Comparison of ENCODE assay signal across 11 mouse cellular contexts in the genomic region with DNA sequence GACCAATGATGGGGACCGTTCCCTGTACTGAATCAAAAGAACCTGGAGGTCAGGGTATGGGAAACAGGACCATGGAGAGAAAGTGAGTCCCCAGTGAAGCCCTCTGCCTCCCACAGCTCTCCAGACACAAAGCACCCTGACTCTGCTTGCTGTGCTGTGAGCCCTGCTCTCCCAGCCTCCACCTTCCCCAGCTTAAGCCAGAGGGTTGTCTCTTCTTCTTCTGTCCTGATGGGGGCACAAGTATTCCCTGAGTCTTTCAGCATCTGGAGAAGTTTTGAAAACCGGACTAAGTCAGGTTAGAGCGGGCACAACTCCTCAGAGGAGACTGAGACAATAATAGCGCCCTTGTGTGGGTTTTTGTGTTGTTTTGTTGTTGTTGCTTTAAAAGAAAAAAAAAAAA. TPM values are rescaled to one million over a fixed set of nuclear protein-coding genes. Genes with fewer than 3 reads are reported as not detected.
A peak's percentile ranks its signal among the peaks of the same experiment; 100 is the strongest.
DNase-seq lines count a peak whose midpoint lies in the region; ATAC-seq and TF ChIP-seq lines count a peak whose summit lies in the region.
"Had no signal": no experiment of that assay in that cellular context is flagged by ENCODE, and none has a peak within 500 bp of the region (broad histone marks: within the 10 kb centered on the region; RNA-seq: fewer than 3 reads in every experiment).

No protein-coding gene starts in this region.

- no peaks in the 10 kb centered on the region for H3K36me3 ChIP-seq in heart, embryonic 15.5 days
- H3K36me3 ChIP-seq in intestine, embryonic 14.5 days (ENCODE audit: control insufficient read depth, insufficient read depth, low read length), result no peaks in the 10 kb centered on the region
- H3K36me3 ChIP-seq in stomach, postnatal 0 days (ENCODE audit: control insufficient read depth, insufficient read depth, low read length), result no peaks in the 10 kb centered on the region
- H3K36me3 ChIP-seq: midbrain, embryonic 15.5 days had no signal

- 51% methylated on average over 4 of the region's 4 CpGs for WGBS in heart, embryonic 15.5 days
- WGBS in intestine, embryonic 14.5 days, result 54% methylated on average over 4 of the region's 4 CpGs
- WGBS in stomach, postnatal 0 days, result 57% methylated on average over 4 of the region's 4 CpGs

- H3K27me3 ChIP-seq in heart, embryonic 15.5 days, result peaks cover 5% of the 10 kb centered on the region; the same call in 1 of the 2 replicates
- H3K27me3 ChIP-seq in intestine, embryonic 14.5 days (replicated peaks; ENCODE audit: control insufficient read depth, insufficient read depth, low read length), result peaks cover 4% of the 10 kb centered on the region; the same call in 1 of the 2 replicates
- H3K27me3 ChIP-seq in stomach, postnatal 0 days (ENCODE audit: control insufficient read depth, insufficient read depth, low read length), result no peaks in the 10 kb centered on the region

- intact Hi-C loops in heart, postnatal 10 days (cut with DNase I), result loop anchor here (5.0 kb wide), 1 partner anchor 290 kb away; no protein-coding TSS in a partner anchor

- TF ChIP-seq EP300 in stomach, postnatal 0 days (optimal IDR thresholded peaks at IDR 0.05), result no peak

- no peak overlapping the region for H3K9ac ChIP-seq in heart, embryonic 15.5 days
- no peak overlapping the region for H3K9ac ChIP-seq in intestine, embryonic 14.5 days (ENCODE audit: low read length)
- no peak overlapping the region for H3K9ac ChIP-seq in stomach, postnatal 0 days (ENCODE audit: low read length)
- H3K9ac ChIP-seq: midbrain, embryonic 15.5 days had no signal

- peak; percentile 58 for TF ChIP-seq CTCF in stomach, postnatal 0 days (IDR thresholded peaks at IDR 0.05; ENCODE audit: low read depth)

- H3K4me1 ChIP-seq in heart, embryonic 15.5 days (replicated peaks), result peaks cover 21% of the 10 kb centered on the region
- H3K4me1 ChIP-seq in intestine, embryonic 14.5 days (replicated peaks; ENCODE audit: control insufficient read depth, insufficient read depth, low read length), result peaks cover 16% of the 10 kb centered on the region
- H3K4me1 ChIP-seq in stomach, postnatal 0 days (replicated peaks; ENCODE audit: control insufficient read depth, insufficient read depth), result no peaks in the 10 kb centered on the region; the same call in 1 of the 2 replicates

- ATAC-seq in heart, embryonic 15.5 days (replicated peaks; ENCODE audit: insufficient number of reproducible peaks, insufficient read depth, low FRiP score, low read depth), result no peak
- no peak for ATAC-seq in intestine, embryonic 14.5 days (replicated peaks; ENCODE audit: low FRiP score, low TSS enrichment, low read depth)
- no peak for ATAC-seq in stomach, postnatal 0 days (ENCODE audit: low FRiP score, low TSS enrichment)
- no peak for ATAC-seq in megakaryocyte, adult 5-6 weeks (ENCODE audit: poor library complexity, severe bottlenecking)
- ATAC-seq: midbrain, embryonic 15.5 days had no signal

- no peak for DNase-seq in heart, postnatal 10 days
- peak; percentile 7 for DNase-seq in retina, embryonic 14.5 days (ENCODE audit: low spot score)
- no peak for DNase-seq in retina, postnatal 1 day
- DNase-seq in intestine, embryonic 14.5 days (ENCODE audit: low spot score), result no peak
- DNase-seq in stomach, postnatal 0 days (ENCODE audit: low spot score), result no peak
- DNase-seq in kidney, adult 9 months, result no peak
- DNase-seq: thymus, postnatal 4 days had no signal

- H3K4me2 ChIP-seq in heart, embryonic 15.5 days, result peak overlapping the region; percentile 84
- H3K4me2 ChIP-seq in intestine, embryonic 14.5 days (ENCODE audit: low read length), result peak overlapping the region; percentile 78
- H3K4me2 ChIP-seq in stomach, postnatal 0 days (replicated peaks; ENCODE audit: low read depth), result peak overlapping the region; percentile 60
- H3K4me2 ChIP-seq: midbrain, embryonic 15.5 days had no signal

- H3K27ac ChIP-seq in heart, embryonic 15.5 days, result no peak overlapping the region
- no peak overlapping the region for H3K27ac ChIP-seq in intestine, embryonic 14.5 days (ENCODE audit: low read depth)
- no peak overlapping the region for H3K27ac ChIP-seq in stomach, postnatal 0 days (replicated peaks)
- H3K27ac ChIP-seq: midbrain, embryonic 15.5 days had no signal

- H3K9me3 ChIP-seq in heart, embryonic 15.5 days (replicated peaks), result no peaks in the 10 kb centered on the region
- no peaks in the 10 kb centered on the region for H3K9me3 ChIP-seq in intestine, embryonic 14.5 days (ENCODE audit: control insufficient read depth, low read length)
- no peaks in the 10 kb centered on the region for H3K9me3 ChIP-seq in stomach, postnatal 0 days (ENCODE audit: control insufficient read depth, low read length)
- H3K9me3 ChIP-seq: midbrain, embryonic 15.5 days had no signal

- peak overlapping the region; percentile 71 for H3K4me3 ChIP-seq in heart, embryonic 15.5 days
- peak overlapping the region; percentile 63 for H3K4me3 ChIP-seq in intestine, embryonic 14.5 days (ENCODE audit: low read depth, low read length)
- H3K4me3 ChIP-seq in stomach, postnatal 0 days (ENCODE audit: low read depth, low read length), result peak overlapping the region; percentile 57
- H3K4me3 ChIP-seq: midbrain, embryonic 15.5 days had no signal

RNA-seq across cellular contexts. Expression of gene Daam2, which starts 2.2 kb away (rescaled TPM):
- polyA plus RNA-seq in heart, embryonic 15.5 days (2015; fragmentation: Nextera tagmentation; extraction: Ambion mirVana), result 3.9 and 5.3 TPM in 2 replicates
- total RNA-seq in heart, postnatal 10 days (2021), result 10 to 100 TPM; 14.2 to 16.3 TPM
- 5.7 and 6.1 TPM in 2 replicates for polyA plus RNA-seq in intestine, embryonic 14.5 days (2014; fragmentation: Nextera tagmentation; extraction: Ambion mirVana)
- polyA plus RNA-seq in stomach, postnatal 0 days (2015; fragmentation: Nextera tagmentation; extraction: Ambion mirVana), result 2.5 and 3.2 TPM in 2 replicates
- not detected in 2 replicates for total RNA-seq in megakaryocyte, adult 5-6 weeks (2015)
- under 0.01 and 0.04 TPM in 2 replicates for total RNA-seq in megakaryocyte, adult 5-6 weeks (2017)

RNA-seq across cellular contexts. Expression of gene Kif6, which starts 53.0 kb away (rescaled TPM):
- polyA plus RNA-seq in heart, embryonic 15.5 days (2015; fragmentation: Nextera tagmentation; extraction: Ambion mirVana), result 1.7 and 1.9 TPM in 2 replicates
- total RNA-seq in heart, postnatal 10 days (2021), result 1 to 10 TPM; 4.3 to 5.7 TPM
- polyA plus RNA-seq in intestine, embryonic 14.5 days (2014; fragmentation: Nextera tagmentation; extraction: Ambion mirVana), result 1.7 and 3.0 TPM in 2 replicates
- polyA plus RNA-seq in stomach, postnatal 0 days (2015; fragmentation: Nextera tagmentation; extraction: Ambion mirVana), result 0.42 and 0.85 TPM in 2 replicates
- total RNA-seq in megakaryocyte, adult 5-6 weeks (2015), result not detected in 2 replicates
- total RNA-seq in megakaryocyte, adult 5-6 weeks (2017), result not detected in 2 replicates
- total RNA-seq: MEL had no signal
